Mouse (Mus musculus) G1E (cell line): ENCODE data around the gene Slc26a9. TPM values are rescaled to one million over a fixed set of nuclear protein-coding genes. Genes with fewer than 3 reads are reported as not detected.
A peak's percentile ranks its signal among the peaks of the same experiment; 100 is the strongest.

Source experiments
- ATAC-seq: 2 replicates; pipeline ENCODE4 v1.8.0; 2016; ENCODE audit warnings: mild to moderate bottlenecking; ENCODE audit not compliant: insufficient number of reproducible peaks, poor library complexity, low FRiP score, severe bottlenecking; ENCODE audit errors: extremely low read depth
- DNase-seq: peaks from one replicate; pipeline ENCODE4 v3.0.0; 2012; ENCODE audit warnings: low spot score
- H3K27me3 ChIP-seq: 2 replicates; pipeline ENCODE4 v1.6.1; 2012; ENCODE audit warnings: mild to moderate bottlenecking, low read length, inconsistent platforms; ENCODE audit not compliant: insufficient read depth
- H3K36me3 ChIP-seq: replicated peaks from 2 replicates; pipeline ENCODE3; 2012; ENCODE audit warnings: mild to moderate bottlenecking, inconsistent platforms
- H3K4me1 ChIP-seq: 2 replicates; pipeline ENCODE4 v1.6.1; 2012; ENCODE audit warnings: low read depth, low read length, inconsistent platforms, mixed read lengths; ENCODE audit not compliant: insufficient read depth
- H3K4me3 ChIP-seq: 2 replicates; pipeline ENCODE4 v1.5.1; 2012; ENCODE audit warnings: low read depth, mild to moderate bottlenecking, inconsistent platforms, low read length, moderate library complexity, mixed read lengths
- H3K9me3 ChIP-seq: replicated peaks from 2 replicates; pipeline ENCODE4 v1.6.1; 2012; ENCODE audit warnings: inconsistent platforms
- CTCF ChIP-seq: IDR thresholded peaks from 2 replicates; pipeline ENCODE4 v1.5.1; 2012; ENCODE audit warnings: low read depth, low read length, inconsistent platforms, mixed read lengths
- GATA1 ChIP-seq: IDR thresholded peaks from 2 replicates; pipeline ENCODE4 v1.6.1; 2012; ENCODE audit warnings: borderline replicate concordance, low read length, inconsistent platforms, mixed read lengths
- GATA2 ChIP-seq: IDR thresholded peaks from 2 replicates; pipeline ENCODE4 v1.6.1; 2012; ENCODE audit warnings: low read depth, low read length, inconsistent platforms, borderline replicate concordance
- POLR2AphosphoS5 ChIP-seq: IDR thresholded peaks from 2 replicates; pipeline ENCODE4 v1.6.1; 2012; ENCODE audit warnings: low read depth, low read length, inconsistent platforms; ENCODE audit not compliant: insufficient replicate concordance
- TAL1 ChIP-seq: conservative IDR thresholded peaks from 2 replicates; pipeline ENCODE4 v1.6.1; 2012; ENCODE audit warnings: low read depth, low read length, inconsistent platforms, mixed read lengths
- polyA plus RNA-seq: library from polyadenylated mRNA; stranded (reverse); fragments of >175 nt; gene quantifications from 2 replicates; pipeline ENCODE4 v1.2.3, GENCODE M21; 2012
- total RNA-seq, 2 experiments: library from RNA; stranded (forward) in 1 of 2; stranded (reverse) in 1 of 2; fragments of 200-1000 nt in 1 of 2; fragments of >200 nt in 1 of 2; fragmentation: Nextera tagmentation in 1 of 2; gene quantifications; 2 replicates each; pipeline ENCODE4 v1.2.3; 2014 to 2017

Slc26a9 gene
- total and polyA plus RNA-seq, 3 experiments = 0.17 to 1.9 (median 0.98) TPM

DNA sequence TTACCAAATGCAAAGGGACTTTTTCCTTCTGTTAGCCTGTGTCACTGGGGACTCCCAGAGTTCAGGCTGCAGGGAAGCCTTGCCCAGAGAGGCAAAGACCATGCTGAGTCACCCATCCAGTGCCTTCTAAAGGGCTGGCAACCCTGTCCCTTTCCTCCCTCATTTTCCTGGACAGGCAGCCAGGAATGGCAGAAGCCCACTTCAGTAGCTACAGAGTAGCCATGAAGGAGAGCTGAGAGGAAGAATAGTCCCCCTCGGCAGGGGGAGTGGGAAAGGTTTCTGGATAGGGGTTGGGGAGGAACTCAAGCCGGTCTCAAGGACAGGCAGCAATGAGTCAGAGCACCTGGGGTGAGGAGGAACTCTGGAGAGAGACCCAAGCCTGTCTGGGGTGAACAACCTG lies 3.9 kb downstream of the Slc26a9 start:
- ATAC-seq (peak; percentile 23; the same call in 1 of the 2 replicates), DNase-seq (no peak)
- Histone ChIP-seq H3K4me3 (no peak overlapping the region), H3K36me3 (no peaks in the 10 kb centered on the region), H3K27me3 (peaks cover 87% of the 10 kb centered on the region), H3K4me1 (peaks cover 40% of the 10 kb centered on the region), H3K9me3 (no peaks in the 10 kb centered on the region)
- TF ChIP-seq CTCF = no peak
- no peak for TF ChIP-seq GATA1
- TF ChIP-seq POLR2AphosphoS5 = no peak

- DNase-seq (no peak), ATAC-seq (no peak)
- Histone ChIP-seq H3K4me3 (no peak overlapping the region), H3K9me3 (no peaks in the 10 kb centered on the region), H3K36me3 (no peaks in the 10 kb centered on the region), H3K27me3 (peaks cover 80% of the 10 kb centered on the region), H3K4me1 (peaks cover 47% of the 10 kb centered on the region)
- no peak for TF ChIP-seq GATA2
- TF ChIP-seq TAL1 = no peak
- TF ChIP-seq GATA1 = no peak
These were observed 4.8 kb downstream of the Slc26a9 start for GRCm38 (mm10) chr1:131748636-131749035.

GRCm38 (mm10) chr1:131749706-131750545 lies 6.1 kb downstream of the Slc26a9 start:
- H3K4me3 ChIP-seq = no peak overlapping the region
- DNase-seq (no peak), ATAC-seq (no peak)
- peaks cover 51% of the 10 kb centered on the region for H3K4me1 ChIP-seq
- TF ChIP-seq CTCF (no peak), TAL1 (no peak), GATA1 (no peak), GATA2 (no peak), POLR2AphosphoS5 (no peak)
- no peaks in the 10 kb centered on the region for H3K9me3 ChIP-seq
- peaks cover 68% of the 10 kb centered on the region for H3K27me3 ChIP-seq
- no peaks in the 10 kb centered on the region for H3K36me3 ChIP-seq

- Histone ChIP-seq H3K4me1 (peaks cover 65% of the 10 kb centered on the region), H3K4me3 (no peak overlapping the region), H3K9me3 (no peaks in the 10 kb centered on the region), H3K27me3 (peaks cover 54% of the 10 kb centered on the region), H3K36me3 (no peaks in the 10 kb centered on the region)
- no peak for TF ChIP-seq GATA2
- TF ChIP-seq POLR2AphosphoS5 = no peak
- TF ChIP-seq TAL1 = no peak
- TF ChIP-seq CTCF = no peak
- TF ChIP-seq GATA1 = no peak
- DNase-seq (no peak), ATAC-seq (no peak)
These were observed 7.5 kb downstream of the Slc26a9 start for GRCm38 (mm10) chr1:131751181-131751890.

- Histone ChIP-seq H3K36me3 (no peaks in the 10 kb centered on the region), H3K27me3 (peaks cover 48% of the 10 kb centered on the region), H3K4me3 (no peak overlapping the region), H3K9me3 (no peaks in the 10 kb centered on the region), H3K4me1 (peaks cover 67% of the 10 kb centered on the region)
- TF ChIP-seq GATA2 (no peak), GATA1 (no peak), POLR2AphosphoS5 (no peak), TAL1 (no peak), CTCF (no peak)
- ATAC-seq = no peak
- DNase-seq = no peak
These were observed 8.1 kb downstream of the Slc26a9 start for GRCm38 (mm10) chr1:131751891-131752311.

GRCm38 (mm10) chr1:131754212-131754829 lies 10.5 kb downstream of the Slc26a9 start:
- H3K36me3 ChIP-seq = no peaks in the 10 kb centered on the region
- H3K27me3 ChIP-seq = peaks cover 26% of the 10 kb centered on the region
- DNase-seq (peak; percentile 86), ATAC-seq (peak; percentile 92)
- peak overlapping the region; percentile 49; the same call in 1 of the 2 replicates for H3K4me3 ChIP-seq
- H3K9me3 ChIP-seq = no peaks in the 10 kb centered on the region
- peaks cover 66% of the 10 kb centered on the region for H3K4me1 ChIP-seq
- TF ChIP-seq POLR2AphosphoS5 (no peak), TAL1 (peak; percentile 69)
